Mouse (Mus musculus): ENCODE data around the gene Sbk1. TPM values are rescaled to one million over a fixed set of nuclear protein-coding genes. Genes with fewer than 3 reads are reported as not detected.

The Sbk1 gene
- 100 and 180 TPM in 2 replicates for polyA plus RNA-seq (2016; fragmentation: Nextera tagmentation; extraction: Ambion mirVana)

GRCm38 (mm10) chr7:126271712-126272683, at the start of gene Sbk1:
Gene Sbk1 (plus strand): TSS chr7:126272619.
- peak within 1 kb of the TSS; percentile 86 for H3K4me3 ChIP-seq
- DNase-seq (ENCODE audit: low spot score), result peak; percentile 92
- peaks cover 58% of the 10 kb centered on the region for H3K4me1 ChIP-seq (replicated peaks)
- H3K27me3 ChIP-seq (ENCODE audit: insufficient read depth, poor library complexity, severe bottlenecking), result peaks cover 21% of the 10 kb centered on the region
- peak within 1 kb of the TSS; percentile 99 for H3K27ac ChIP-seq
- H3K9me3 ChIP-seq, result no peaks in the 10 kb centered on the region
- 1% methylated on average over 85 of the region's 85 CpGs for WGBS
- H3K36me3 ChIP-seq, result peaks cover 29% of the 10 kb centered on the region

DNA sequence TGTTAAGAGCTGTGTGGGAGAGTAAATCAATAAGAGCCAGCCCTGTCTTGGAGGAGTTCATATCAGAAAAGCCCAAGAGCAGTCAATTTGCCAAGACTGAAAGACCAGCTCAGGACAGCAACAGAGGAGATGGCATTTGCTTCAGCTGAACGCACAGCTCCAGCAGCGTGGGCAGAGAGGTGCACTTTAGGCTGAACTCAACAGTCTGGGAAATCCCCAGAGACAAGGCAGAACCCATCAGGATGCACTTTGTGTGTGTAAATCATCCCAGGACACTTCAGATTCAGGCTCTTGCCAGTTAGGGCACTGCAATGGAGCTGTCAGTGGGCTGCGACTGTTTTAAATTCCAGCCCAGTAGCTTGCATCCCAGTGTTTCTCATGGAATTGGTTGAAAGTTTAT, 49.7 kb upstream of the Sbk1 start:
- H3K27ac ChIP-seq, result no peak overlapping the region
- 0 out of 2 replicates have a peak, but pooled peaks cover 2% of the 10 kb centered on the region for H3K4me1 ChIP-seq (replicated peaks)
- no peaks in the 10 kb centered on the region for H3K27me3 ChIP-seq (ENCODE audit: insufficient read depth, poor library complexity, severe bottlenecking)
- H3K4me3 ChIP-seq, result no peak overlapping the region
- H3K9me3 ChIP-seq, result no peaks in the 10 kb centered on the region
- no peaks in the 10 kb centered on the region for H3K36me3 ChIP-seq
- DNase-seq (ENCODE audit: low spot score), result no peak
- WGBS, result 72% methylated on average over 3 of the region's 3 CpGs

GRCm38 (mm10) chr7:126226136-126226535, 46.3 kb upstream of the Sbk1 start:
- Histone ChIP-seq H3K4me3 (no peak overlapping the region), H3K27me3 (ENCODE audit: insufficient read depth, poor library complexity, severe bottlenecking) (no peaks in the 10 kb centered on the region), H3K4me1 (replicated peaks) (0 out of 2 replicates have a peak, but pooled peaks cover 2% of the 10 kb centered on the region), H3K9me3 (no peaks in the 10 kb centered on the region), H3K27ac (no peak overlapping the region), H3K36me3 (no peaks in the 10 kb centered on the region)
- 34% methylated on average over 5 of the region's 5 CpGs for WGBS
- no peak for DNase-seq (ENCODE audit: low spot score)

DNA sequence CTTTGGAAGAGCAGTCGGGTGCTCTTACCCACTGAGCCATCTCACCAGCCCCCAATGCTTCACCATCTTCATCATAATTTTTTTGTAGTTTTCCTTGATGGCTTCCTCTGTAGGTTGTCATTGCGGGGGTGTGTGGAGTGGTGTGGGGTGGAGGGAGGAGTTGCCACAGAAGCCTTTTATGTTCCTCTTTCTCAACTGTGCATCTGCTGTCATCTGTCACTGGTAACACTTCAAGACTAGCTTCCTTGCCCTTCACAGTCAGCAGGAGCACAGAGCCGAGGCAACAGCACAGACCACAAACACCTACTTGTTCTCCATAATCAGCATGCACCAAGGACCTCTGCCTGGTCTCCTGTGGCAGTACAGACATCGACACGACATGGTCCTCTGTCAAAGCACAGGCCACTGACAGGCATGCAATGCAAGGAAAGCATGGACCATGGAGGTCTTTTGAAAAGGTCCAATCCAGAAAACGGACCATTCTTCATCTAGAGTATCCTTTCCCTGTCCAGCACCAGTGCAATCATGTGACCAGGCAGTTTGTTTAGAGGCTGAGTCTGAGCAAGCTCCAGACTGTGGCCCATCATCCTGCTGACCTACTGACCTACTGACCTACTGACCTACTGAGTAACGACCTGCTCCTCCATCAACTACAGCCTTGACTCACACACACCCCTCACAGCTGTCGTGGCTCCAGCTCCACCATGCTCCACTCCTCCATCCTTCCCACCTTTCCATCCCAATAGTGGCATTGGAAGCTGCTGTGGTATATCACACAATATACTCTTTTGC, 41.9 kb upstream of the Sbk1 start:
- Histone ChIP-seq H3K27me3 (ENCODE audit: insufficient read depth, poor library complexity, severe bottlenecking) (no peaks in the 10 kb centered on the region), H3K36me3 (no peaks in the 10 kb centered on the region), H3K9me3 (no peaks in the 10 kb centered on the region), H3K27ac (no peak overlapping the region), H3K4me1 (replicated peaks) (0 out of 2 replicates have a peak, but pooled peaks cover 2% of the 10 kb centered on the region), H3K4me3 (no peak overlapping the region)
- no peak for DNase-seq (ENCODE audit: low spot score)
- WGBS, result 65% methylated on average over 8 of the region's 8 CpGs

- 86% methylated on average over 8 of the region's 8 CpGs for WGBS
- Histone ChIP-seq H3K4me1 (replicated peaks) (peaks cover 5% of the 10 kb centered on the region), H3K27me3 (ENCODE audit: insufficient read depth, poor library complexity, severe bottlenecking) (no peaks in the 10 kb centered on the region), H3K27ac (no peak overlapping the region), H3K4me3 (no peak overlapping the region), H3K36me3 (no peaks in the 10 kb centered on the region), H3K9me3 (no peaks in the 10 kb centered on the region)
- no peak for DNase-seq (ENCODE audit: low spot score)
These were observed 39.9 kb upstream of the Sbk1 start for GRCm38 (mm10) chr7:126232345-126233071.

- 0 out of 2 replicates have a peak, but pooled peaks cover 8% of the 10 kb centered on the region for H3K27me3 ChIP-seq (ENCODE audit: insufficient read depth, poor library complexity, severe bottlenecking)
- no peaks in the 10 kb centered on the region for H3K36me3 ChIP-seq
- no peak overlapping the region for H3K4me3 ChIP-seq
- 80% methylated on average over 3 of the region's 3 CpGs for WGBS
- no peaks in the 10 kb centered on the region for H3K9me3 ChIP-seq
- no peak for DNase-seq (ENCODE audit: low spot score)
- H3K4me1 ChIP-seq (replicated peaks), result peaks cover 5% of the 10 kb centered on the region
- no peak overlapping the region for H3K27ac ChIP-seq
These were observed 37.8 kb upstream of the Sbk1 start for GRCm38 (mm10) chr7:126234611-126235010.

- Histone ChIP-seq H3K9me3 (no peaks in the 10 kb centered on the region), H3K36me3 (no peaks in the 10 kb centered on the region), H3K27me3 (ENCODE audit: insufficient read depth, poor library complexity, severe bottlenecking) (0 out of 2 replicates have a peak, but pooled peaks cover 8% of the 10 kb centered on the region), H3K4me1 (replicated peaks) (peaks cover 5% of the 10 kb centered on the region), H3K27ac (no peak overlapping the region; the same call in 1 of the 2 replicates), H3K4me3 (no peak overlapping the region)
- 65% methylated on average over 11 of the region's 11 CpGs for WGBS
- no peak for DNase-seq (ENCODE audit: low spot score)
These were observed 36.2 kb upstream of the Sbk1 start for GRCm38 (mm10) chr7:126236083-126236793.

- no peak for DNase-seq (ENCODE audit: low spot score)
- Histone ChIP-seq H3K27ac (no peak overlapping the region), H3K36me3 (no peaks in the 10 kb centered on the region), H3K4me3 (no peak overlapping the region), H3K4me1 (replicated peaks) (peaks cover 5% of the 10 kb centered on the region), H3K27me3 (ENCODE audit: insufficient read depth, poor library complexity, severe bottlenecking) (0 out of 2 replicates have a peak, but pooled peaks cover 8% of the 10 kb centered on the region), H3K9me3 (no peaks in the 10 kb centered on the region)
- WGBS, result 85% methylated on average over 5 of the region's 5 CpGs
These were observed 35.6 kb upstream of the Sbk1 start for GRCm38 (mm10) chr7:126236794-126237192.

DNA sequence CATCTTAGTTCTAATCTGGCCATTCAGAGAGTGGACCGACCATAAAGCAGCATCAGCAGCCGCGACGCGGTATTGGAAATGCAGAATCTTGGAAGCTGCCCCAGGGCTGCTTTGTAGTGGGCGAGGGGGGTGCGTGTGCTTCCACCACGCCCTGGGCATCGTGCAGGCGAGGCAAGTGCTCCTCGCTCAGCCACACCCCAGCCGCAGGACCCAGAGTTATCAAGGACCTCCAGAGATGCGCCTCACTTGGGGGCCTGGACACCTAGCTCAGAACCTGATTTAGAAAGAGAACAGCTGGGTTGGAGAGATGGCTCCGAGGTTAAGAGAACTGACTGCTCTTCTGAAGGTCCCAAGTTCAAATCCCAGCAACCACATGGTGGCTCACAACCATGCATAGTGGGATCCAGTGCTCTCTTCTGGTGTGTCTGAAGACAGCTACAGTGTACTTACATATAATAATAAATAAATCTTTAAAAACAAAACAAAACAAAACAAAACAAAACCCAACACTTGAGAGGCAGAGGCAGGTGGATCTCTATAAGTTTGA, 31.5 kb upstream of the Sbk1 start:
- Histone ChIP-seq H3K4me1 (replicated peaks) (peaks cover 3% of the 10 kb centered on the region), H3K4me3 (no peak overlapping the region), H3K27ac (no peak overlapping the region), H3K9me3 (no peaks in the 10 kb centered on the region), H3K36me3 (no peaks in the 10 kb centered on the region), H3K27me3 (ENCODE audit: insufficient read depth, poor library complexity, severe bottlenecking) (0 out of 2 replicates have a peak, but pooled peaks cover 8% of the 10 kb centered on the region)
- no peak for DNase-seq (ENCODE audit: low spot score)
- WGBS, result 87% methylated on average over 14 of the region's 14 CpGs

DNA sequence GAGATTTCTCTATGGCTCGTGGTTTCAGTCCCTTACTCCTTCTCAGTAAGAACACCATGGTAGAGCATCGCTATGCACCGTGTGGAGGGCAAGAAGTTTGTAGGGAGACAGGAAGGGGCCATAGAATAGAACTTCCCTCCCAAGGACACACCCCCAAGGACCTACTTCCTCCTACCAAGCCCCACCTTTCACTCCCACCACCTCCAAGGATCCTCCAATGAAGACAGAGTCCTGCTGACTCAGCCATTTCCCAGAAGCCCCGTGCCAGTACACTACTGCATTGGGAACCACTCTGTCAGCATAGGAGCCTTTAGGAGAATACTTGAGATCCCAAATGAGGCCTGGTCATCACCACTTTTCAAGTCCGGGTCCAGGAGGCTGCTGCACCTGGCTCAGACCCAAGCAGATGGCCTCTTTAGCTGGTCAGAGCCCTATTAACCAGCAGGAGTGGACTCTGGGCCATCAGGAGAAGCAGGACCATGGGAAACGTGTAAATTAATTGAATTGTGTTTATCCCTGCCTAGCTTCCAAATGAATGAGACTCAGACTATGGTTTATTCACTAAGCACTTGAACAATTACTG, 28.2 kb upstream of the Sbk1 start:
- no peak overlapping the region for H3K4me3 ChIP-seq
- peaks cover 15% of the 10 kb centered on the region for H3K4me1 ChIP-seq (replicated peaks)
- WGBS, result 82% methylated on average over 6 of the region's 6 CpGs
- no peak overlapping the region for H3K27ac ChIP-seq
- no peaks in the 10 kb centered on the region for H3K9me3 ChIP-seq
- peaks cover 17% of the 10 kb centered on the region for H3K27me3 ChIP-seq (ENCODE audit: insufficient read depth, poor library complexity, severe bottlenecking)
- H3K36me3 ChIP-seq, result no peaks in the 10 kb centered on the region
- no peak for DNase-seq (ENCODE audit: low spot score)

DNA sequence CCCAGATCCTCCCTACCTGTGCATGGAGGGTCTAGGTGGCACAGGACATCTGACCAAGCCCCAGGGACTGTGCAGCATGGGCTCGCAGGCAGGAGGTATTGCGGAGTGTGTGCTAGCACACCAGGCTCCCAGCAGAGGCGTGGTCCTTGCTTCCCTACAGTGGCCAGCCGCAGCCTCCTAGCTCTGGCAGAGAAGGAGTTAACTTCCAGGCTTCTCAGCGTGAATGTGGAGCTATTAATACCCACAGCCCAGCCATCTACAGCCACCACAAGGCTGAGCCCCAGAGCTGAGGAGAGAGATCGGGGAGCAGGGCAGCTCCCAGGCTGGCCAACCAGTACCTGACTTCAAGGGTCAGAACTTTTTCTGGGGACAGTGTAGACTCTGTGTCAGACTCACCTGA, 24.3 kb upstream of the Sbk1 start:
- WGBS, result 6% methylated on average over 6 of the region's 6 CpGs
- DNase-seq (ENCODE audit: low spot score), result no peak
- Histone ChIP-seq H3K4me1 (replicated peaks) (peaks cover 15% of the 10 kb centered on the region), H3K9me3 (no peaks in the 10 kb centered on the region), H3K36me3 (no peaks in the 10 kb centered on the region), H3K27me3 (ENCODE audit: insufficient read depth, poor library complexity, severe bottlenecking) (peaks cover 23% of the 10 kb centered on the region), H3K27ac (0 out of 2 replicates have a peak overlapping the region, but pooled peaks have one; percentile 29), H3K4me3 (peak overlapping the region; percentile 23; the same call in 1 of the 2 replicates)
